In genomic region chr17:24886134-24886931, GRCm38 (mm10) we compare ENCODE assay signal across 8 mouse cellular contexts. TPM values are rescaled to one million over a fixed set of nuclear protein-coding genes. Genes with fewer than 3 reads are reported as not detected.
DNase-seq lines count a peak whose midpoint lies in the region; ATAC-seq lines count a peak whose summit lies in the region.

Nubp2 (minus strand) TSS chr17:24886349.
Spsb3 (plus strand) TSS chr17:24886643.

- H3K9me3 ChIP-seq in heart, embryonic 10.5 days, result no peaks in the 10 kb centered on the region
- H3K9me3 ChIP-seq in kidney, embryonic 15.5 days (replicated peaks), result no peaks in the 10 kb centered on the region

- peak; percentile 88 for ATAC-seq in erythroblast, adult 5-6 weeks (replicated peaks; ENCODE audit: low FRiP score, poor library complexity, severe bottlenecking)
- peak; percentile 96 for ATAC-seq in kidney, embryonic 15.5 days (replicated peaks; ENCODE audit: low FRiP score)
- peak; percentile 92 for ATAC-seq in monocyte, adult 5-6 weeks (replicated peaks; ENCODE audit: insufficient number of reproducible peaks, low FRiP score, low TSS enrichment, poor library complexity, severe bottlenecking)

- H3K27ac ChIP-seq in heart, embryonic 10.5 days, result peak within 1 kb of the TSS; percentile 89
- peak within 1 kb of the TSS; percentile 81 for H3K27ac ChIP-seq in kidney, embryonic 15.5 days

- peak within 1 kb of the TSS; percentile 87 for H3K4me3 ChIP-seq in heart, embryonic 10.5 days
- H3K4me3 ChIP-seq in kidney, embryonic 15.5 days (replicated peaks), result peak within 1 kb of the TSS; percentile 95

- peaks cover 57% of the 10 kb centered on the region for H3K36me3 ChIP-seq in heart, embryonic 10.5 days
- peaks cover 50% of the 10 kb centered on the region for H3K36me3 ChIP-seq in kidney, embryonic 15.5 days

- DNase-seq in B cell, adult 2 months, result peak; percentile 96 to 97
- peak; percentile 100 for DNase-seq in brain, adult 2 months (ENCODE audit: low read depth, low spot score)
- DNase-seq in heart, embryonic 10.5 days (ENCODE audit: low spot score), result peak; percentile 100
- peak; percentile 99 for DNase-seq in liver
- peak; percentile 97 to 98 for DNase-seq in spleen, postnatal 4 days (ENCODE audit: low spot score in 2 of 2)

- H3K27me3 ChIP-seq in heart, embryonic 10.5 days (ENCODE audit: insufficient read depth, poor library complexity, severe bottlenecking), result no peaks in the 10 kb centered on the region
- H3K27me3 ChIP-seq in kidney, embryonic 15.5 days, result no peaks in the 10 kb centered on the region

- H3K9ac ChIP-seq in kidney, embryonic 15.5 days, result peak within 1 kb of the TSS; percentile 83

- peaks cover 37% of the 10 kb centered on the region for H3K4me1 ChIP-seq in heart, embryonic 10.5 days
- H3K4me1 ChIP-seq in kidney, embryonic 15.5 days, result peaks cover 35% of the 10 kb centered on the region

- H3K4me2 ChIP-seq in kidney, embryonic 15.5 days, result peak within 1 kb of the TSS; percentile 92

- under 1% methylated on average over 69 of the region's 69 CpGs for WGBS in heart, embryonic 10.5 days
- under 1% methylated on average over 69 of the region's 69 CpGs for WGBS in kidney, embryonic 15.5 days

RNA-seq across cellular contexts. Expression of gene Nubp2, which starts in this region (rescaled TPM):
- total RNA-seq in erythroblast, adult 5-6 weeks (2015; ENCODE audit: low replicate concordance), result 25.4 and 31.6 TPM in 2 replicates
- 10.6 and 11.4 TPM in 2 replicates for total RNA-seq in erythroblast, adult 5-6 weeks (2017; ENCODE audit: low replicate concordance)
- 59.1 and 71.0 TPM in 2 replicates for polyA plus RNA-seq in heart, embryonic 10.5 days (2016; fragmentation: Nextera tagmentation; extraction: Ambion mirVana)
- 54.2 and 57.8 TPM in 2 replicates for polyA plus RNA-seq in kidney, embryonic 15.5 days (2015; fragmentation: Nextera tagmentation; extraction: Ambion mirVana)
- total RNA-seq in monocyte, adult 5-6 weeks (2017), result 34.3 to 41.0 TPM (median 40.1 TPM) in 3 replicates

RNA-seq across cellular contexts. Expression of gene Spsb3, which starts in this region (rescaled TPM):
- 20.4 and 49.3 TPM in 2 replicates for total RNA-seq in erythroblast, adult 5-6 weeks (2015; ENCODE audit: low replicate concordance)
- 28.2 and 35.1 TPM in 2 replicates for total RNA-seq in erythroblast, adult 5-6 weeks (2017; ENCODE audit: low replicate concordance)
- polyA plus RNA-seq in heart, embryonic 10.5 days (2016; fragmentation: Nextera tagmentation; extraction: Ambion mirVana), result 31.1 and 36.1 TPM in 2 replicates
- polyA plus RNA-seq in kidney, embryonic 15.5 days (2015; fragmentation: Nextera tagmentation; extraction: Ambion mirVana), result 40.6 and 43.7 TPM in 2 replicates
- 16.6 to 25.9 TPM (median 20.5 TPM) in 3 replicates for total RNA-seq in monocyte, adult 5-6 weeks (2017)

Comparison
In these comparisons a context has a peak if more than half of its experiments do, and no peak if none do; other contexts are left out.
1. Peak in every context shown above with its lines: DNase-seq, ATAC-seq, H3K4me3 ChIP-seq and H3K27ac ChIP-seq.